Mouse (Mus musculus): ENCODE results near the gene Entpd2. TPM values are rescaled to one million over a fixed set of nuclear protein-coding genes. Genes with fewer than 3 reads are reported as not detected.
A peak's percentile ranks its signal among the peaks of the same experiment; 100 is the strongest.

The Entpd2 gene
- total RNA-seq, 1 experiment = 0.76 TPM

DNA sequence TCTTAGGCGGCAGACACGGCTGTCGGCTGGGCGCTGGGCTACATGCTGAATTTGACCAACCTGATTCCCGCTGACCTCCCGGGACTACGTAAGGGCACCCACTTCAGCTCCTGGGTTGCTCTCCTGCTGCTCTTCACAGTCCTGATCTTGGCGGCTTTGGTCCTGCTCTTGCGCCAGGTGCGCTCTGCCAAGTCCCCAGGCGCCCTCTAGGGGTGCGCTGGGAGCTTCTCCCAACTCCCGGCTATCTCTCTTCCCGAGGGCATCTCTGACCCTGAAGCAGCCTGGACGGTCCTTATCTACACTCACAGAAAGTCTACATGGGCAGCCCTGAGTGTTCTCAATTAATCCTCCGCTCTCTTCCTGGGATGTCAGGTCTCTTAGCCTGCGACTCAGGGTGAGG lies 5.1 kb downstream of the Entpd2 start:
- in situ Hi-C loops (cut with MboI; ENCODE audit: low sequenced_read_pairs in 2 of 2, unreplicated experiment in 2 of 2) = no loop called here
- no peak overlapping the region for H3K9ac ChIP-seq (ENCODE audit: insufficient read depth, low read depth, low read length, poor library complexity, severe bottlenecking)
- H3K9me3 ChIP-seq (ENCODE audit: control insufficient read depth, insufficient read depth, low read depth, low read length) = no peaks in the 10 kb centered on the region
- H3K4me3 ChIP-seq (ENCODE audit: insufficient read depth in 1 of 2, low read depth in 1 of 2, low read length in 2 of 2, poor library complexity in 1 of 2, severe bottlenecking in 1 of 2) = peak overlapping the region; percentile 19 to 36; a peak in 3 of 4 replicates
- H3K4me1 ChIP-seq (ENCODE audit: control insufficient read depth in 2 of 2, insufficient read depth in 2 of 2, low read length in 2 of 2, poor library complexity in 1 of 2) = peaks cover 0 to 5% of the 10 kb centered on the region in 2 experiments; a peak in 1 of 4 replicates
- TF ChIP-seq ZC3H11A (IDR thresholded peaks at IDR 0.05; ENCODE audit: borderline replicate concordance, low read depth, low read length) = no peak
- TF ChIP-seq HCFC1 (IDR thresholded peaks at IDR 0.05; ENCODE audit: borderline replicate concordance, insufficient read depth, low read length) = no peak
- no peak for TF ChIP-seq MAFK (IDR thresholded peaks at IDR 0.05; ENCODE audit: insufficient read depth, low read depth, low read length)
- no peak for TF ChIP-seq ZNF384 (IDR thresholded peaks at IDR 0.05; ENCODE audit: low read depth, low read length)
- no peak for TF ChIP-seq CHD2 (IDR thresholded peaks at IDR 0.05; ENCODE audit: low read depth, low read length)
- H3K36me3 ChIP-seq (ENCODE audit: control insufficient read depth, insufficient read depth, low read length, poor library complexity, severe bottlenecking) = no peaks in the 10 kb centered on the region
- no peak for DNase-seq (ENCODE audit: low read depth, low spot score)
- H3K27ac ChIP-seq (ENCODE audit: insufficient read depth, low read depth, low read length, poor library complexity, severe bottlenecking) = no peak overlapping the region

DNA sequence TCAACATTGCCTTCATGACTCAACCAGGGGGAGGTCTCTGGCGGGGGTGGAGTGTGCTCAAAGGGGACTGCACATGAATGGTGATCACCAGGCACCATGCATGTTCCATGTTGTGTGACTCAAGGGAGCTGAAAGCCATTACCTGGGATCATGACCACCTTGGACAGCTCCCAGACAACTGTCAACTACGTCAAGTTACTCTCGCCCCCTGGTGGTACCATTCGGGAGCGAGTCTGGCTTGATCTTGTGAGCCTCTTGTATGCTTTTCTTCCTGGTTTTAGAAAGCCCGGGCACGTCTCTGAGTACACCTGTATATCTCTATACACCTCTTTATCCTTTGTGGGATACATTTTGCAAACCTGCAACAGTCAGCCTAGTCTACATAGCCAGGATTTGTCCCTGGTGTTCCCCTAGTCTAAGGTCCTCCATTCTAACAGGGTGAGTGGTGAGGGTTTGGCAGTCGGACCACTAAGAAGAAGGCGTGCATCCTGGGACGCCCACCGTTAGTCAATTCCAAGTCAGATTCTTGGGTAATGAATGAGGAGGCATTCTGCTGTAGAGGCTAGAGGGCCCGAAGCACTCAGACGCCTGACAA lies 6.8 kb downstream of the Entpd2 start:
- H3K9ac ChIP-seq (ENCODE audit: insufficient read depth, low read depth, low read length, poor library complexity, severe bottlenecking) = peak overlapping the region; percentile 77; the same call in 1 of the 2 replicates
- peak; percentile 98 for DNase-seq (ENCODE audit: low read depth, low spot score)
- TF ChIP-seq ZC3H11A (IDR thresholded peaks at IDR 0.05; ENCODE audit: borderline replicate concordance, low read depth, low read length) (no peak), HCFC1 (IDR thresholded peaks at IDR 0.05; ENCODE audit: borderline replicate concordance, insufficient read depth, low read length) (no peak), MAFK (IDR thresholded peaks at IDR 0.05; ENCODE audit: insufficient read depth, low read depth, low read length) (no peak), CHD2 (IDR thresholded peaks at IDR 0.05; ENCODE audit: low read depth, low read length) (no peak), ZNF384 (IDR thresholded peaks at IDR 0.05; ENCODE audit: low read depth, low read length) (no peak)
- H3K36me3 ChIP-seq (ENCODE audit: control insufficient read depth, insufficient read depth, low read length, poor library complexity, severe bottlenecking) = no peaks in the 10 kb centered on the region
- in situ Hi-C loops (cut with MboI; ENCODE audit: low sequenced_read_pairs in 2 of 2, unreplicated experiment in 2 of 2) = no loop called here
- no peaks in the 10 kb centered on the region for H3K4me1 ChIP-seq (ENCODE audit: control insufficient read depth in 2 of 2, insufficient read depth in 2 of 2, low read length in 2 of 2, poor library complexity in 1 of 2)
- H3K27ac ChIP-seq (ENCODE audit: insufficient read depth, low read depth, low read length, poor library complexity, severe bottlenecking) = no peak overlapping the region
- H3K4me3 ChIP-seq (ENCODE audit: insufficient read depth in 1 of 2, low read depth in 1 of 2, low read length in 2 of 2, poor library complexity in 1 of 2, severe bottlenecking in 1 of 2) = peak overlapping the region; percentile 79 to 88
- H3K9me3 ChIP-seq (ENCODE audit: control insufficient read depth, insufficient read depth, low read depth, low read length) = no peaks in the 10 kb centered on the region

DNA sequence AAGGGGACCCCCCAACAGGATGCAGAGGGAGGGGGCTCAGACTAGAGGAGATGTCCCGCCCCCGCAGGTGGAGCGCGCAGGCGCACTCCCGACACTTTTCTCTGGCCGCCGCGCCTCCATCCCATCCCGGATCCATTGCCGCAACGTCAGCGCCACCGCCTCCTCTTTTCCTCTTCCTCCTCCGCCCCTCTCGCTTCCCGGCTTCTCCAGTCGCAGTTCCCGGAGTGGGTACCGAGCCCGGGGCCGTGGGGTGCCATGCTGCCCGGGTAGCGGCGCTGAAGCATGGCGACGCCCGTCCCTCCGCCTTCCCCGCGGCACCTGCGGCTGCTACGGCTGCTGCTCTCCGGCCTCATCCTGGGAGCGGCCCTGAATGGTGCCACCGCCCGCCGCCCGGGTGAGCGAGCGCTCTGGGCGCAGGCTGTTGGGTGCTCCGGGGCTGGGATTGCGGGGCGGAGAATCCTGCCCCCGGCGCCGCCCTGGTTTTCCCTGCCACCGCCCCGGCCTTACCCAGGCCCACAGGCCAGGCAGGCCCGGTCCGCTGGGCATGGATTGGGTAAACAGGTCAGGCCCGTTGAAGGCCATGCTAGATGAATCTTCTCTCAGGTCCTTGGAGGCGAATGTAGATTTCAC lies 7.4 kb downstream of the Entpd2 start:
- no peak for DNase-seq (ENCODE audit: low read depth, low spot score)
- Histone ChIP-seq H3K9me3 (ENCODE audit: control insufficient read depth, insufficient read depth, low read depth, low read length) (no peaks in the 10 kb centered on the region), H3K27ac (ENCODE audit: insufficient read depth, low read depth, low read length, poor library complexity, severe bottlenecking) (no peak overlapping the region), H3K4me1 (ENCODE audit: control insufficient read depth in 2 of 2, insufficient read depth in 2 of 2, low read length in 2 of 2, poor library complexity in 1 of 2) (0 out of 4 replicates have a peak, but pooled peaks cover 0 to 2% of the 10 kb centered on the region in 2 experiments), H3K36me3 (ENCODE audit: control insufficient read depth, insufficient read depth, low read length, poor library complexity, severe bottlenecking) (peaks cover 2% of the 10 kb centered on the region; the same call in 1 of the 2 replicates), H3K4me3 (ENCODE audit: insufficient read depth in 1 of 2, low read depth in 1 of 2, low read length in 2 of 2, poor library complexity in 1 of 2, severe bottlenecking in 1 of 2) (peak overlapping the region; percentile 79 to 88), H3K9ac (ENCODE audit: insufficient read depth, low read depth, low read length, poor library complexity, severe bottlenecking) (peak overlapping the region; percentile 77)
- no peak for TF ChIP-seq MAFK (IDR thresholded peaks at IDR 0.05; ENCODE audit: insufficient read depth, low read depth, low read length)
- TF ChIP-seq HCFC1 (IDR thresholded peaks at IDR 0.05; ENCODE audit: borderline replicate concordance, insufficient read depth, low read length) = no peak
- no peak for TF ChIP-seq CHD2 (IDR thresholded peaks at IDR 0.05; ENCODE audit: low read depth, low read length)
- TF ChIP-seq ZNF384 (IDR thresholded peaks at IDR 0.05; ENCODE audit: low read depth, low read length) = no peak
- TF ChIP-seq ZC3H11A (IDR thresholded peaks at IDR 0.05; ENCODE audit: borderline replicate concordance, low read depth, low read length) = no peak
- in situ Hi-C loops (cut with MboI; ENCODE audit: low sequenced_read_pairs in 2 of 2, unreplicated experiment in 2 of 2) = no loop called here

DNA sequence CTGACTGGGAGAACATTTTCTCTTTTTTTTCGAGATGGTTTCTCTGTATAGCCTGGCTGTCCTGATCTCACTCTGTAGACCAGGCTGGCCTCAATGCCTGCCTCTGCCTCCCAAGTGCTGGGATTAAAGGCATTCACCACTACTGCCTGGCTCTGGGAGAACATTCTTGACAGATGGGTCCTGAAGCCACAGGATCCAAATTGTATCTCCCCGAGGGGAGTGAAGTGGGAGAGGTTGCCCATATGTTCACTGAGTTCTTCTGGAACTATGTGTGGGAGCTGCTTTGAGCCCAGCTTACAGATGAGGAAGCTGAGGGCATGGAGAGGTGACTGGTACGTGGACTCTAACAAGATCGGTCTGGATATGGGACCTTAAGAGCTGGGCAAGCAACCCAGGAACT lies 8.3 kb downstream of the Entpd2 start:
- Histone ChIP-seq H3K27ac (ENCODE audit: insufficient read depth, low read depth, low read length, poor library complexity, severe bottlenecking) (no peak overlapping the region), H3K4me3 (ENCODE audit: insufficient read depth in 1 of 2, low read depth in 1 of 2, low read length in 2 of 2, poor library complexity in 1 of 2, severe bottlenecking in 1 of 2) (no peak overlapping the region), H3K9me3 (ENCODE audit: control insufficient read depth, insufficient read depth, low read depth, low read length) (no peaks in the 10 kb centered on the region), H3K36me3 (ENCODE audit: control insufficient read depth, insufficient read depth, low read length, poor library complexity, severe bottlenecking) (peaks cover 2% of the 10 kb centered on the region; the same call in 1 of the 2 replicates), H3K9ac (ENCODE audit: insufficient read depth, low read depth, low read length, poor library complexity, severe bottlenecking) (no peak overlapping the region), H3K4me1 (ENCODE audit: control insufficient read depth in 2 of 2, insufficient read depth in 2 of 2, low read length in 2 of 2, poor library complexity in 1 of 2) (0 out of 4 replicates have a peak, but pooled peaks cover 0 to 2% of the 10 kb centered on the region in 2 experiments)
- TF ChIP-seq MAFK (IDR thresholded peaks at IDR 0.05; ENCODE audit: insufficient read depth, low read depth, low read length) (no peak), CHD2 (IDR thresholded peaks at IDR 0.05; ENCODE audit: low read depth, low read length) (no peak), ZC3H11A (IDR thresholded peaks at IDR 0.05; ENCODE audit: borderline replicate concordance, low read depth, low read length) (no peak), HCFC1 (IDR thresholded peaks at IDR 0.05; ENCODE audit: borderline replicate concordance, insufficient read depth, low read length) (no peak), ZNF384 (IDR thresholded peaks at IDR 0.05; ENCODE audit: low read depth, low read length) (no peak)
- no peak for DNase-seq (ENCODE audit: low read depth, low spot score)
- in situ Hi-C loops (cut with MboI; ENCODE audit: low sequenced_read_pairs in 2 of 2, unreplicated experiment in 2 of 2) = no loop called here

Data from ES-E14 (cell line).